Mouse (Mus musculus) erythroid progenitor cell, adult 5-6 weeks (primary cell): ENCODE measurements around the gene Mindy3. TPM values are rescaled to one million over a fixed set of nuclear protein-coding genes. Genes with fewer than 3 reads are reported as not detected.

Source experiments
- ATAC-seq: replicated peaks from 2 replicates; pipeline ENCODE4 v1.8.0; 2016; ENCODE audit warnings: moderate number of reproducible peaks, mild to moderate bottlenecking, moderate TSS enrichment, inconsistent platforms; ENCODE audit not compliant: poor library complexity, low FRiP score, severe bottlenecking
- total RNA-seq, 2 experiments: library from RNA; stranded (forward) in 1 of 2; stranded (reverse) in 1 of 2; fragments of 150-400 nt in 1 of 2; fragments of 186-747, 209-891 nt in 1 of 2; gene quantifications; 2 replicates each; pipeline versions ENCODE4 v1.2.3 to v1.2.4; 2015 to 2017; ENCODE audit warnings: low replicate concordance in 2 of 2

The Mindy3 gene
- total RNA-seq, 2 experiments from 2014 or later: 17.7 to 28.1 TPM

DNA sequence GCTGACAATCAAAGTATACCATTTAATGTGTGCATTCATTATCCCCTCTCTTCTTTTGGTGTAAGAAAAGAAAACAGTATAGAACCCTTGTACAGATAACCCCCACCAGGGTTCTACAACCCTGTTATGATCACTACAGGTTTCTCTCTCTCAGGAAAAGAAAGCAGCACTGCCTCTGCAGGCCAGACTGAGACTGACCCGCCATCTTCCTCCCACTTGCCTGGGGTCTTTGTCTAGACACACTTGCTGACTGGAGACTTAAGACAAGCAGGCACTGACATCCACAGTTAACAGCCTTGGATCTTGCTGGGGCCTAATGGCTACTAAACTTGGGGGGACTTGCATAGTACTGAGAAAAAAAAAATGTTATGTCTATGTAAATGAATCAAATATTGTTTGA lies 42.2 kb downstream of the Mindy3 start:
- no peak for ATAC-seq

DNA sequence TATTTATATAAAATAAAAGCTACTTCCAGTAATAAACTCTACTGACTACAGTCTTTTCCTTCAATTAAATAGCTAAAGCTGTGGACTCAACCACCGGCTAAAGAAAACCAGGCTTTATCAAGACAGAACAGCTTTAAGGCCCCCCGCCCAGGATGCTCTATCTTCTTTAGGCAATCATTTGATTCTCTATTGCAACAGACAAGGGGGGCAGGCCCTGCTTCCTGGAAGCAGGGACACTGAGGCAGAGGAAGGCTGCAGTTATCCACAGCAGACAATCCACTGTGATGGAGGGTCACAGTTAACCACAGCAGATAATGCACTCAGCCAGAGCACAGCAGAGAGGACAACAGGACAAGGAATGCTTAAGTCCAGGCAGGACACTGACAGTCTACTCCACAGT lies 46.4 kb downstream of the Mindy3 start:
- ATAC-seq: peak; percentile 66

DNA sequence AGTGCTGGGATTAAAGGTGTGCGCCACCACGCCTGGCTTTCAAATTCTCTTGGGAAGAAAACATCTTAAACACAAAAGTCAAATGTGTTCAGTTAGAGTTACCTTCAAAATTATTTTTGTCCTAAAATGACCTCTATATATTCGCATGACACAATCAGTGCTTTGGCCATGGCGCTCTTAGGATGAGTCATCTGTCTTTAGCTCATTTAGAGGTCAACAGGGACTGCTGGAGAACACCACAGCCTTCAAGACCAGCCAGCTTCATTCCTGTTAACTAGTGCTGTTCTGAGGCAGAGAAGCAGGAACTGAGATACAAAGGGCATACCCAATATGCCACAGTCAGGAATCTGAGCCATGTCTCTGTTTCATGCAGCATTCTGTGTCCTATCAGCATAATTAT lies 47.9 kb downstream of the Mindy3 start:
- no peak for ATAC-seq

DNA sequence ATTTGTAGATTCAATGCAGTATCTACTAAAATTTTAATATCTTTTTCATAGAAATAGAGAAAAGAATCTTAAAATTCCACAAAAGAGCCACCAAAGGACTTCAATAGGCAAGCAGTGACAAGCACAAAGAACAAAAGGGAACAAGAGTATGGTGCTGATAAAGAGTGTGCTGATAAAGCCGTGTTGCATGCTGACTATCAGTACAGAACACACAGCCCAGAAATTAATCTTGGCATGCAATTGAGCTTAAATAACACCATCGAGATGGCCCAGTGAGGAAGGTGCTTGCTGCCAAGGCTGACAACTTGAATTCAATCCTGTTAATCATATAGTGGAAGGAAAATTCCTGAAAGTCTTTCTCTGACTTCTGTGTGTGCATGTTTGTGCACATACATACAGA lies 50.8 kb downstream of the Mindy3 start:
- ATAC-seq: no peak

DNA sequence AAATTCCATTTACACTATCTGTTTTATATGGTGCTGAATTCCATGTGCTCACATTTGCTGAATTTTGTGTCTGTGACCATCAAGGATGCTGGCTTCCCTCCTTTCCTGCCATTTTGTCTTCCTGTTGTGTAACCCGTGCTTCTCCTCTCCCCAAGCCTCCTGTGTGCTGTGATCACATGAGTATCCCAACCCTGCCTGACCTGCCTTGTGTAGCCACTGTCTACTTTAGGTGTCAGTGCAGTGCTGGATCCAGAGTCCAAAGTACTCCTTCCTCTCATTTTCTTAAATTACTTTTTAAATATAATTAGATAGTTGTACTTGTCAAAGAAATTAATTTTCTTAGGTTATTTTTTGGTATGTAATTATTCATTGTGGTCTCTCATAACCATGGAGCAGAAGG lies 51.3 kb downstream of the Mindy3 start:
- no peak for ATAC-seq

DNA sequence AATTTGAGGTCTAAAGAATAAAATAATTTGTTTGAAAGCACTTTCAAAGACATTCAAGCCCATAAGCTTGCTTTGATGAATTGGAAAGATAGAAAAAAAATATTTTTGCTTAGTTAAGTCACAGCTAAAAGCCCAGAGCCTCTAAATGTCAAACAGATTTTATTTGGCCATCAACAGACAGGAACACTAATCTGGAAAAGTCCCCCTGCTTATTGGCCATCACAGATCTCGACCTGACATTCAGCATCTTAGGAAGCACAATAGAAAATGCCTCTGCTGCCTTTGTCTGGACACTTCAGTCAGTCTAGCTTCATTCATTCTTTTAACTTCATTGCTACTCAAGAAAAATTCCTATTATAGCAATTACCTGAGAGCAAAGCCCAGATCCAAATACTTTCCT lies 58.0 kb downstream of the Mindy3 start:
- ATAC-seq: no peak

DNA sequence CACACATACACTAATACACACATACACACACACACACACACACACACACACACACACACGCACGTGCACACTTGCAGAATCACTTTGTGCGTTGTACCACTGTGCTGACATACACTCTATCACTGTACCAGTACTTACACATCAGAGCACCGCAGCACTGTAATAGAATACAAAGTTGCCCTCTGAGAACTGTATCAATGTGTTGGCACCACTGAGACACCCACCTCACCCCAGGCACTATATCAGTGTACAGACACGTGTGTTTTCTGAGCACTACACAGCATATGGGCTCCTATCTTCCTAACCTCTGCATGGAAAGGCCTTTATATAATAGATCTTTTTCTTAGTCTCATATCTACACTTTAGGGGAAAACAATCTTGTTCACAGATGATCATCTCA lies 64.4 kb downstream of the Mindy3 start:
- no peak for ATAC-seq

- ATAC-seq: no peak
These were observed 70.4 kb downstream of the Mindy3 start for GRCm38 (mm10) chr2:12348914-12349313.

- ATAC-seq: no peak
These were observed 87.3 kb downstream of the Mindy3 start for GRCm38 (mm10) chr2:12331962-12332361.

DNA sequence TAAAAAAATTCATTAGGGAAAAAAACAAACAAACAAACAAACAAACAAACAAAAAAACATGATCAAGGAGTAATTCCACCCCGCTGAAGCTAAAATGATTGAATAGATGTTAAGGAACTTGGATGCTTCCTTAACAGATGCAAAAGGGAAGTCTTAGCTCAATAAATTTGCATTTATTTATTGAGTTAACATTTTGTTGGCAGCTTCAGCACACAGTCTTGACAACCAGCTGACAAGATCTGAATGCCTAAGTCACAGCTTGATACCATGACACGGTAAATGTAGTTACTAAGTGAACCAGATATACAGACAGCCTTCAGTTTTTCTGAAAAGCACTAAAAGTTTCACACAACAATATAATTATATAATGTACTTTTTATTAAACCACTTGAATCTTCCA lies 89.7 kb downstream of the Mindy3 start:
- ATAC-seq: no peak

DNA sequence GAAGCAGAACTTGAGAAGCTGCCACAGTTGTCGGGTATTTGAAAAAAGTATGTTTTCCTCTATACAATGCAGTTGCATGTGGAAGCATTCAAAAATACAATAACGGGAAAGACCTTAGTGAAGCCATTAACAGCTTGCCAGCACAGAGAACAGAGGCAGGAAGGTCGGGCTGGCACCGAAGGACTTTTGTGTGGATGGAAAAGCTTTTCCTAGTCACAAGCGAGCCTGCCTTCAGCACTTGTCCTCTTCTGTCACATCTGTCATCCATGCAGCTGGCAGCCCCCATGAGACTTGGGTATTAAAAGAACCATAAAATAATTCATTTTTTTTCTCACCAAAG lies 90.2 kb downstream of the Mindy3 start:
- ATAC-seq: no peak

GRCm38 (mm10) chr2:12328355-12329067 lies 90.8 kb downstream of the Mindy3 start:
- ATAC-seq: no peak

- no peak for ATAC-seq
These were observed 91.4 kb downstream of the Mindy3 start for GRCm38 (mm10) chr2:12327691-12328354.

DNA sequence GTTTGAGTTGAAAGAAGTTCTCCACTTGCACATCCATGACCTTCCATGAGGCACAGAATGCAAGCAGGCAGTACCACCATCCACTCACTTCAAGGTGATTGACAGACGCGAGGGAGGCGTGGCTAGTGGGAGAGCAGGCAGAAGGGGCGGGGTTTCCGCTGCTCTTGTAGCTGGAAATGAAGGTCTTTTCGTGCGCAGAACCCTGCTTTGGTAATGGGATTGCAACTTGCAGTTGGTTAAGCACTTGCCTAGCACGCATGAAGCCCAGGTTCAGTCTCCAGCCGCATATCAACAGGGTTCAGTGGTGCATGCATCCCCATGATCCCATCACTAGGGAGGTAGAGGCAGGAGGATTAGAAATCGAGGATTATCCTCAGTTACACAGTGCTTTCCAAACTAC lies 92.1 kb downstream of the Mindy3 start:
- no peak for ATAC-seq

DNA sequence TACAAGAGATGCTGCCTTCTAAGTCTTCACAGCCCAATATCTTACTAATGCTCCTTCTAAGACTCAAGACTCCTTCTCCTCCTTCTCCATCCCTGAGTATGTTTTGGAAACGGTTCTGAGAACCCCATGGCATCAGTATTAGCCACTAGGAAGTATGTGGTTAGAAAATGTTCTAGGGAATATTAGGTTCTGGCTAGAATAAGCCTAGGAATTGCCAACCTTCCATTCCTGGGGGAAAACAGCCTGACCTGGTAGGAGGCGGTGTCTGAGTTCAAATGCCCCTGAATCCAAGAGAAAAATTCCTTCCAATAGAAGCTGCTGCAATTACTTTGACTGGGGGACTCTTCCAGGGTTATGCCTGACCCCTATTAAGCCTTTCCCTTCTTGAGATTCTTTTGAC lies 93.4 kb downstream of the Mindy3 start:
- ATAC-seq: no peak

DNA sequence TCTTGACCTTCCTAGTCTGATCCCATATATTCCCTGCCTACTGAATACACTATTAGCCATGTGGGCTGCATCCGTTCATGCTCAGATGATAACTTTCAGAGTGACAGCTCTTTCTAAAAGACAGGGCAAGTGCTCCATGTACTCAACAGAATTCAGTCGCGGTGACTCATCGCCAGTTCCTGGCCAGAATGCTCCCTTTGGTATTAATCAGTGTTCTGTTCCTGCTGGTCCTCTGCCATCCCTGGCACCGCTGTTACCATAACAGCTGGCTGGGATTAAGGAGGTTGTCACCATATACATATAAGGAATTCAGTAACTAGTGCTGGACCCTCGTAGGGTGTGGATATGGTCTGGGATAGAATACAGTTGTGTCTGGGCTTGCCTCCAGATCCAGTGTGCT lies 93.9 kb downstream of the Mindy3 start:
- no peak for ATAC-seq

DNA sequence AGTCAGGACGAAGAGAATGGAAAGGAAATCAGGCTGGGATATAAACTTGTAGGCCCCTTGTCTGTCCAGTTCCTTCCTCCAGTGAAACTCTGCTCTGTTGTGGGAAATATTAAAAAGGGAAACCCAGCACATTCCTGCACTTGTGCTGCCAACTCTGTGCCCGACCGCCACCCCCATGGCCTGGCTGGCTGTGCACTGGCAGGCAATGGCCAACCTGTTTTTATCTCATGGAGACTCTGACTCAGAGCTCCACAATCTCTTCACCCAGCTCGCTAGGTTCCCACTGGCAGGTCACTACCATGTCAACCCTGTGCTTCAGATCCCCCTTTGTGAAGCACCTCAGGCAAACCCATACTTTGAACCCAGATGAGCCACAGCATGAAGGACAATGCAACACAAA lies 98.4 kb downstream of the Mindy3 start:
- no peak for ATAC-seq

- no peak for ATAC-seq
These were observed 100.6 kb downstream of the Mindy3 start for GRCm38 (mm10) chr2:12318715-12319114.

DNA sequence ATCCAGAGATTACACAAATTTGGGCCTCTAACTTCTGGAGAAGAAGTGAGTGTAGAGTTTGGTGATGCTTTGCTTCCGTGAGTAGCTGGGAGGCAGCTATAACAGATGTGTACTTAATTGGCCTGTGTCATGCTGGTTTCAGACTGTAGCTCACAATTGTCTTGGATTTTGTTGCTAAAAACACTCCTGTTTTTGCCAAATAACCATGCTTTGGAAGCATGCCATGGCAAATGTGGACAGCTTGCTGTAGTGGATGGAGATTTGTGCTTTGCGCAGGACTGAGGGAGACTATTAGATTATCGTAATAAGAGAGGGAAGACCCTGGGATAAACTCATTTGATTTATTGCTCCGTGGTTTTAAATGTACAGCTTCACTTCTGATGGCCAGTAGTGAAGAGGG lies 101.2 kb downstream of the Mindy3 start:
- ATAC-seq: no peak

DNA sequence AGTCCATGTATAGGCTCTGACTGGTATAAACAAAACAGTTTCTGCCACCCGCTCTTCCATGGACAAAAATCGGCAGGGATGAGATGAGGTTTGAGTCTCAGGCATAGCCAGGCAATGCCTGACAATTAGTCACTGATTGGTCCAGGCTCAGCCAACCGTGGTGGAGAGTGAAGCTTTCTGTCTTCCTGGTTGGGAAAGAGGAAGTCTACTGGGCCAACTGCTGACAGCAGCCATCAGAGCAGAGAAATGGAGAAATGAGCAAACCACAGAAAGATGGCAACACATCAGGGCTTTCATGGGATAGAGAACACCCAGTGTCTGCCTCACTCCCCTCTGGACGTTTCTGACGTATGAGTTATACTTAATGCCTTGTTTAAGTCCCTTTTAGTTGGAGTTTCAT lies 101.9 kb downstream of the Mindy3 start:
- no peak for ATAC-seq

DNA sequence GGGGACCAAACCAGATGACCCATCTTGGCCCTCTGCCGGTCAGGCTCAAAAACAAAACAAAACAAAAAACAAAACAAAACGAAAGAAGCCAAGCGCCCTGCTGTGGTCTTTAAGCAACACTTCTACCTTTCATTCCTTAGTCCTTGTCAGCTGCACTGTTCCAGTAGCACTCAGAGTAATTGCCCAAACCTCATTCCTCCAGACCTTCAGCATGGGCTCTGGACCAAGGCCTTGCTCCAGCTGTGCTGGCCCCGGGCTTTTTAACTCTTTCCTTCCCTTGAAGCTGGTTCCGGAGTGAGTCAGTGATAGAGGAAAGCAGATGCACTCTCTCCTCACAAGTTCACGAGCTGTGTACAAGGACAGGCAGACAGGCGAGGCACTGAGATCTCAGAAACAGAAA lies 102.9 kb downstream of the Mindy3 start:
- no peak for ATAC-seq

- no peak for ATAC-seq
These were observed 105.2 kb downstream of the Mindy3 start for GRCm38 (mm10) chr2:12314028-12314427.
